Mouse (Mus musculus) erythroid progenitor cell, adult 5-6 weeks (primary cell): ENCODE measurements around the gene Pknox2. TPM values are rescaled to one million over a fixed set of nuclear protein-coding genes. Genes with fewer than 3 reads are reported as not detected.

Experiments used
- ATAC-seq: replicated peaks from 2 replicates; pipeline ENCODE4 v1.8.0; 2016; ENCODE audit warnings: moderate number of reproducible peaks, mild to moderate bottlenecking, moderate TSS enrichment, inconsistent platforms; ENCODE audit not compliant: poor library complexity, low FRiP score, severe bottlenecking
- total RNA-seq, 2 experiments: library from RNA; stranded (forward) in 1 of 2; stranded (reverse) in 1 of 2; fragments of 150-400 nt in 1 of 2; fragments of 186-747, 209-891 nt in 1 of 2; gene quantifications; 2 replicates each; pipeline versions ENCODE4 v1.2.3 to v1.2.4; 2015 to 2017; ENCODE audit warnings: low replicate concordance in 2 of 2

Pknox2 gene
- total RNA-seq, 2 experiments from 2014 or later: not detected

DNA sequence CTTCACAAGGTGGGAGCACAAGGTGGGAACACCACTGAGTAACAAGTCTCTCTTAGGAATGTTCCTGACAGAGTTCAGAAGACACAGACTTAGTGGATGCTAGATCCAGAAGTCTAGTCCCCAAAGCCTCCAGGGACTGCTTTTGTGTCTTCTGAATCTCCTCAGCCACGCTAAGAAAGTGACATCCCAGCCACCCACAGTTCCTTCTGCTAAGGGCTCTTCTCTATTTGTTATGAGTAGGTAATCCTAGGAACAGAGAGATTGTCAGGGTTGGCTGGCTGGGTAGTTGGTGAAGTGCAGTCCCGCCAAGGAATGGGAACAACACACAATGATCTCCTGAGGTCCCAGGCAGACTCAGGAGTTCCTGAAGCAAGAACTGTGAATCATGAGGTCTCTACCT is 85.6 kb downstream of the Pknox2 start:
- no peak for ATAC-seq

DNA sequence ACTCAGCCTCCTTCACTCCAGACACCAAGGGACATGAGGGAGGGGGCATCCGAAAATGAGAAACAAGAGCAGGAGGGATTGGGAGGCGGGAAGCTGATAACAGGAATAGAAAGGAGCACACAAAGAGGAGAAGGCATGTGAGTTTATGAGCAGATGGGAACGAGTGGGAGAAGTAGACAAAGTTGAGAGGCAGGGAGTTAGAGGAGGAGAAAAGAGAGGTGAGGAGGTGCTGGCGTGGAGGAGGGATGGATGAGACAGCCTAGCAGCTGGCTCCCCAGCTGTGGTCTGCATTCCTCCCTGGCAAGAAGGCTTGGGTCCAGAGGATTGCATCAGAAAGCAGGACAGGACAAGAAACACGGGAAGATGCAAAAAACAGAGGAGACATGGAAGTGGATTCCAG is 92.5 kb downstream of the Pknox2 start:
- no peak for ATAC-seq

DNA sequence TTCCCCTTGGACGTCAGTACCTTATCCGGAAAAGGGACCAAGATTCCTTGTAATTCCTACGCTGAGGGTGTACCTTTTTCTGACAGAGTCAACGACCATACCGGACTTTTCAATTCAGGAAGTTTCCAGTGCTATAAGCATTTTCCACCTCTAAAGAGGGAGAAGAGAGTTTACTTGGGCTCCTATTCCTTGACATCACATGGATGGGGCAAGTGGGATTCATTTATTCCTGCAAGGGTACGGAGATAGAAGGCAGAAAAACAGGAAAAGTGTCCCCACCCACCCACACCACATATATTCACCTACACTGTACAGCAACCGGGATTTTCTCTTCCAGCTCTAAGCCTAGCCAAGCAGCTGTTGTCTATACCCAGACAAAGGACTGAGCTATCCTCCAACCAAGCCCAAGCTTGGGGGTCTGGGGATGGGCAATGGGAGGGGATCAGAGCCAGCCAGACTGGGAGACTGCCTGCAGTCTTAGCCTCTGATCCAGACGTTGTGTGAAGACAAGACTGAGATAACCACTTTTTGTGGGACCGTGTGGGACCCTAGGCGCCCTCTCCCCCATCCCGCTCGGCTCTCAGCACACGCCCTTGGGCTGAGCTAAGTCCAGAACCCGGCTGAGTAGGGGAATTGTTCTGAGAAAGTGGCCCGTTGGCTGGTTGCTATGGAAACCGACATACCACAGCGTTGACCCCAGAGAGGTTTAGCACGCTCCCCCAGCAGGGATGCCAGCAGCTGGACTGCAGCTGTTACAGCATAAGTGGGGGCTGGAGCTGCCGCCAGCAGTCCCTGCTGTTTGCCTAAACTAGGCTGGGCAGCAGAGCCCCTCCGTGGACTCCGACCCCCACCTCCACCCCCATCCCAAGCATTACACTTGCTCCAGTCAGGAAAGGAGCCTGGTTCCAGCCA is 93.3 kb downstream of the Pknox2 start:
- ATAC-seq: no peak

DNA sequence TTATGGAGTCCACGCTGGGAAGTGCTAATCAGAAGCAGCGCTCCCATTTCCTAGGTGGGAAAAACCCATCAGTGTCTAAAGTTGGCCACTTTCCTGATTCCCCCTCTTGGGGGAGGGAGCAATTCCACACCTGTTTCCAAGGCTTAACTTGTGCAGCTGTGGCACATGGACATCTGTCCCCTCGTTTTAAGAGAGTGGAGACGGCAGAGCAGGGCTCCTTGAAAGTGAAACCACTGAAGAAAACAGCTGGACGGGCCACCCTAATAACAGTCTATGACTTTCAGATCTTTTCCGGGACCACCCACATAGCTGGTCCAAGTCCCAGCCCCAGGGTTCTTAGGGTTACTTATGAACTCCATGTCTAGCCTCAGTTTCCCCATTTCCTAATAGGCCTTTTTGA is 94.2 kb downstream of the Pknox2 start:
- no peak for ATAC-seq

DNA sequence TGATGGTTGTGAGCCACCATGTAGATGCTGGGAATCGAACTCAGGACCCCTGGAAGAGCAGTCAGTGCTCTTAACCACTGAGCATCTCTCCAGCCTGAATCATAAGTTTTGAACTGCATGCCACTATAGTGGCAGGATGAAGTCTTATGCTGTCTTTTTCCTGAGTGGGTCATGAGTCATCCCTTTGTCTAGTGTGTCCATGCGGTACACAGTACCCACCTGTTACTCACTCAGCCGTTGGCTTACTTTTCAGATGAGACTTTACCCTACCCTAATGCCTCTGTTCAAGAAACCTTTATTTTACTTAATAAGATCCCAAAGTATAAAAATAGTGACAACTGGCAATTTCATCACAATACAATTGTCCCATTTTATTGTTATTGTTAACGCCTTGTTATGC is 95.5 kb downstream of the Pknox2 start:
- ATAC-seq: no peak

GRCm38 (mm10) chr9:37047490-37047889 is 99.7 kb downstream of the Pknox2 start:
- no peak for ATAC-seq

DNA sequence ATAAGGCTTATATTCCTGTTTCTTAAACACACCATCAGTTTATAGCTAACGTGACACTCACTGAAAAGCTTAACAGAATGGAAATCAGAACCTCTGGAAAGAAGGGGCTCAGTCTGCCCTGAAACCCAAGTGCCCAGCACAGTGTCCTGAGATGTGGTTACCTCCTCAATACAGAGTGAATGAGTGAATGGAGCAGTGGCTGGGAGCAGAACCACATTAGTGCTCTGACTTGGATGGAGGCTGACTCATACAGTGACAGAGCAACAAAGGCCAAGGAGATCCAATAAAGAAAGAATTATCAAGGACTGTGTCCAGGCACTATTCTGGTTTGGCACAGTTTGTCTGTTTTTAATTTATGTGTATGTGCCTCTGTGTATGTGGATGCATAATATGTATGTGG is 101.3 kb downstream of the Pknox2 start:
- no peak for ATAC-seq

DNA sequence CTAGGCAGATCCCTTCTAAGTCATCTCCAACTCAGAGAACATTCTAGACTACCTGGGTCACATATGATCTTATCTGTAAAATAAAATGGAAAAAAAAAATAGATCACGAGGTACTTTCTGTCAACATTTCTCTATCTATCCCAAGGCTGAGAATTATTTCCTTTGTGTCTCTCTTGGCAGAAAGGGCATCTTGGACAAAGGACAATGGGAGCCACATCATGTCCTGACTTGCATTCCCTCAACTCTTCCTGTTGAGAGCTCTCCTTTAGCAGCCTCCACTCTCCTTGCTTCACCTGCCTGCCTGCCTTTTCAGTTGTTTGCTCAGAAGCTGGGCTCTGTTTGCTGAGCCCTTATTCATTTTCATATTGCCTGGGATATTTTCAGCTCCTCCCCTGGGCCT is 103.0 kb downstream of the Pknox2 start:
- ATAC-seq: no peak

DNA sequence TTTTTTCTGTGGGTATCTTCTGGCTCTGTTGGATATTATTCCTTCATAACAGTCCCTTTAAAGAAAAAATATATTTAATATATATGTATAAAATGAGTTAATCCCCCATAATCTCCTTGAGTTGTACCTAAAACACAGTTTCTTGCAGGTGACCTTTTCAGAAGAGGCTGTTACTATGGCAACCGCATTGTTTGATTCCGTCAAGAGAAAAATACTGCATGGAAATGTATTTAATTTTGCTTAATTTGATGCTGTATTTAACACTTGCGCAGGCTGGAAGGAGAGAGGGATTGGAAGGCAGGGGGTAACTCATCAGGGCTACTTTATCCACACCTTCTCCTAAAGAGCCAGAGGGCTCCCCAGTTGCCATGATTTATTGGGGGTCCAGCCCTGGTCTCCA is 108.3 kb downstream of the Pknox2 start:
- ATAC-seq: no peak

- ATAC-seq: no peak
Measured at GRCm38 (mm10) chr9:37038445-37038844, 108.8 kb downstream of the Pknox2 start.

GRCm38 (mm10) chr9:37037405-37037804 is 109.8 kb downstream of the Pknox2 start:
- no peak for ATAC-seq

GRCm38 (mm10) chr9:37035248-37035647 is 112.0 kb downstream of the Pknox2 start:
- ATAC-seq: no peak

DNA sequence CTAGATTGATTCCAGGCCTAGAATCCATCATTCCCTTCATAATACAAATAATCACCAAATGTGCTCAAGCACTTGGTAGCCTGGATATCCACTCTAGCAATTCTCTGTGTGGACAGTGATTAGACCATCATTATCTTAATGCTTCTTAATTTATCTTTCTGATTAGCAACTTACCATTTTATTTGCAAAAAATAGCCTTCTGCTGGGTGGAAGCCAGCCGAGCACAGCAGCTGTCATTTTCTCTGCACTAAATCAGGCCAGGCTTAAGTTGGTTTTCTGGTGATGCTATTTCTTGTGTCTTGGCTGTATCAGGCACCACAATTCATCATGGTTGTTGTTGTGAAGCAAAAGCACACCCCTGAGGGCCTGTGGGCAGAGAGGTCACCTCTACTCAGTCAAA is 112.9 kb downstream of the Pknox2 start:
- ATAC-seq: no peak

GRCm38 (mm10) chr9:37030347-37031213 is 116.6 kb downstream of the Pknox2 start:
- ATAC-seq: no peak

- ATAC-seq: no peak
Measured at GRCm38 (mm10) chr9:37029811-37030346, 117.3 kb downstream of the Pknox2 start.

GRCm38 (mm10) chr9:37027825-37028575 is 119.2 kb downstream of the Pknox2 start:
- ATAC-seq: no peak

GRCm38 (mm10) chr9:37025913-37026312 is 121.3 kb downstream of the Pknox2 start:
- ATAC-seq: no peak

DNA sequence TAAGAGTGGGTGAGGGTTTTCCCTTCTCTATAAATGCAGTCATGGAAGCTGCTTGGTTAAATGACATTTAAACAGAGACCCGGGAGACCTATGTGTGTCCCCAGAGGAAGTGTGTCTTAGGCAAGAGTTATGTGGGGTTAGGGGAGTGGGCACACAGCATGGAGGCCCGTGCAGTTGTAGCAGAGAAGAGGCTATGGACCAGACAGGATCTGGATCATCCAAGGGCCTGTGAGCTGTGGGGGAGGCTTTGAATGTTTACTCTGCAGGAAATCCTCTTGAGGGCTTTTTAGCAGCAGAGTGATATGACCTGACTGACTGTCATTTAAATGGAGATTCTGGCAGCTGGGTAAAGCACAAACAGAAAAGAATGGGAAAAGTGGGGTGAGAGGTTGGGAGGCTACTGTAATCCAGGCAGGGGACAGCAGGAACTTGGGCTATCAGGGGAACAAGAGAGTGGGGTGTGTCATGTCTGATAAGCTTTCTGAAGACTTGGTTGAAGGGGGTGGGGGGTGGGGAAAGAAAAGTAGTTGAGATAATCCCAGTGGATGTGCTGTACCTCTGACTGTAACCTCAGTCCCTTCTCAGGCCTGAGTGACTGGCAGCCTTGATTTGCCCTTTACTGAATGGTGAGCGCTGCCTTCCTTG is 125.5 kb downstream of the Pknox2 start:
- ATAC-seq: no peak

DNA sequence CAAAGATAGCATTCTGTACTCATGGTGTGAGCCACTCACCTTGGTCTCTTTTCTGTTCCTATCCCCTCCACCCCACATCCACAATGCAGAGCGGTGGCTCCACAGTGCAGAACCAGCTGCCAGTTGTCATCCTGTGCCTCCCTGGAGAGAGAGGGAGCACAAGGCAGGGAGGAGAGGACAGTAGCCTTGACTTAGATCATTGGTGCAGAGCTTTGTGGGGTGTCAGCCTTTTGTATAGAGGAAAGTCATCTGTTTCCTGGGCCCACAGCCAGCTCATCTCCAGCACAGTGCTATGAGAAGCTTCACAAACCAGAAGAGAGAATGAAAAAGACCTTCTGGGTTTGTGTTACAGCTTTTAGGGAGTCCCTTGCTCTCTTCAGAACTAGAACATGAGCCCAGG is 129.1 kb downstream of the Pknox2 start:
- no peak for ATAC-seq
